Mouse (Mus musculus) forebrain, embryonic 15.5 days (tissue): ENCODE data around the gene Cenpu. TPM values are rescaled to one million over a fixed set of nuclear protein-coding genes. Genes with fewer than 3 reads are reported as not detected.

Source experiments
- ATAC-seq: fragments of 200-750 bp; cut with Nextera tagmentation; replicated peaks from 2 replicates; pipeline ENCODE4 v1.8.0; 2017; ENCODE audit warnings: mild to moderate bottlenecking, moderate TSS enrichment, moderate library complexity
- H3K27ac ChIP-seq: fragments of 300-500 bp; sonication (generic); replicated peaks from 2 replicates; pipeline ENCODE4 v1.5.1; 2015; ENCODE audit warnings: mild to moderate bottlenecking, inconsistent platforms
- H3K27me3 ChIP-seq: fragments of 300-500 bp; sonication (generic); 2 replicates; pipeline ENCODE4 v1.6.1; 2015; ENCODE audit warnings: inconsistent platforms
- H3K36me3 ChIP-seq: fragments of 300-500 bp; sonication (generic); 2 replicates; pipeline ENCODE4 v1.6.1; 2015; ENCODE audit warnings: mild to moderate bottlenecking, inconsistent platforms
- H3K4me1 ChIP-seq: fragments of 300-500 bp; sonication (generic); 2 replicates; pipeline ENCODE4 v1.6.1; 2015; ENCODE audit warnings: inconsistent platforms
- H3K4me2 ChIP-seq: fragments of 300-500 bp; sonication (generic); replicated peaks from 2 replicates; pipeline ENCODE4 v1.6.1; 2015; ENCODE audit warnings: mild to moderate bottlenecking, inconsistent platforms
- H3K4me3 ChIP-seq: fragments of 300-500 bp; sonication (generic); 2 replicates; pipeline ENCODE4 v1.5.1; 2015; ENCODE audit warnings: mild to moderate bottlenecking, inconsistent platforms
- H3K9ac ChIP-seq: fragments of 300-500 bp; sonication (generic); replicated peaks from 2 replicates; pipeline ENCODE4 v1.6.1; 2015; ENCODE audit warnings: mild to moderate bottlenecking, inconsistent platforms
- H3K9me3 ChIP-seq: fragments of 300-500 bp; sonication (generic); 2 replicates; pipeline ENCODE4 v1.6.1; 2016; ENCODE audit warnings: inconsistent platforms
- WGBS: fragments of 180-500 bp; shearing (Covaris S2); methylation state at CpG from one replicate; pipeline ENCODE4 v1.1.7; 2015; ENCODE audit warnings: mixed read lengths; 5-methylcytosine and 5-hydroxymethylcytosine counted together
- polyA plus RNA-seq: library from polyadenylated mRNA; unstranded; fragments of >200 nt; fragmentation: Nextera tagmentation; extraction: Ambion mirVana; gene quantifications from 2 replicates; pipeline ENCODE4 v1.2.1, GENCODE M21; 2015

Gene Cenpu
- polyA plus RNA-seq, result 8.9 and 10.6 TPM in 2 replicates

DNA sequence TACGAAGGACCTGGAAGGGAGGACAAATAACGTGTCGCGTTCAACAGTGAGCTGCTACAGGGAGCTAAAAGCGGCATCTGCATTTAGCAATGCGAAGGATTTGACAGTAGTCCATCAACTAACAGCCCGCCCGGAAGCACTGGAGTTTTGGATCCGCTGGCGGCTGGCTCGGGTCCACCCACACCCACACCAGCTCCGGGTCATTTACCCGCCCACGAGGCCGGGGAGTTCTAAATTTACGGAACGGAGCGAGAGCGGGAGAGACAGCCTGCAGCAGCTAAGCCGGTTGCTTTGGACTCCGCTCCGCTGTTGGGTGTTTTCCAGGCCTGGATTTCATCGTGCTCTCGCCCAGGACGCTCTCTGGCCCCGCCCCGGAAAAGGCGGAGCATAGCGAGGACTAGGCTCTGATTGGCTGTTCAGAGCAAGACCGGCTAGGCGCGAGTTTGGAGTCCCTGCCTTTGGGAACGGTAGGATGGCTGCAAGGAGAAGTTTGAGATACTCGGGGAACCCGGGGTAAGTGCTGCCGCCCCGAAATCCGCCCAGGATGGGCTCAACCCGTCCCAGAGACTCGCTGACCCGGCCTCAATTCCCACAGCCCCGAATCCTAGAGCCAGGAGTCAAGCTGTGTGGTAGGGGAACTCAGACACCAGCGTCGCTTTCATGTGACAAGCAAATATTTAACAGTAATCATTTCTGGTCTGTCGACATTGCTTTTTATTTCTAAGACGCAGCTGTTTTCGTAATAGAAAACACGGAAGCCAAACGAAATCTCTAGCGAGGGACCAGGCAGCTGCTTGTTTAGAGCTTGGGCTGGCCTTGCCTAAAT, at the start of gene Cenpu:
TSS of gene Cenpu (plus strand) at position 414 of the 826 bp plus-strand sequence.
- Histone ChIP-seq H3K36me3 (0 out of 2 replicates have a peak, but pooled peaks cover 3% of the 10 kb centered on the region), H3K27ac (peak within 1 kb of the TSS; percentile 86), H3K9ac (peak within 1 kb of the TSS; percentile 63), H3K4me1 (peaks cover 13% of the 10 kb centered on the region), H3K9me3 (no peaks in the 10 kb centered on the region), H3K4me3 (peak within 1 kb of the TSS; percentile 73), H3K27me3 (no peaks in the 10 kb centered on the region), H3K4me2 (peak within 1 kb of the TSS; percentile 79)
- peak; percentile 99 for ATAC-seq
- 0% methylated on average over 50 of the region's 50 CpGs for WGBS

DNA sequence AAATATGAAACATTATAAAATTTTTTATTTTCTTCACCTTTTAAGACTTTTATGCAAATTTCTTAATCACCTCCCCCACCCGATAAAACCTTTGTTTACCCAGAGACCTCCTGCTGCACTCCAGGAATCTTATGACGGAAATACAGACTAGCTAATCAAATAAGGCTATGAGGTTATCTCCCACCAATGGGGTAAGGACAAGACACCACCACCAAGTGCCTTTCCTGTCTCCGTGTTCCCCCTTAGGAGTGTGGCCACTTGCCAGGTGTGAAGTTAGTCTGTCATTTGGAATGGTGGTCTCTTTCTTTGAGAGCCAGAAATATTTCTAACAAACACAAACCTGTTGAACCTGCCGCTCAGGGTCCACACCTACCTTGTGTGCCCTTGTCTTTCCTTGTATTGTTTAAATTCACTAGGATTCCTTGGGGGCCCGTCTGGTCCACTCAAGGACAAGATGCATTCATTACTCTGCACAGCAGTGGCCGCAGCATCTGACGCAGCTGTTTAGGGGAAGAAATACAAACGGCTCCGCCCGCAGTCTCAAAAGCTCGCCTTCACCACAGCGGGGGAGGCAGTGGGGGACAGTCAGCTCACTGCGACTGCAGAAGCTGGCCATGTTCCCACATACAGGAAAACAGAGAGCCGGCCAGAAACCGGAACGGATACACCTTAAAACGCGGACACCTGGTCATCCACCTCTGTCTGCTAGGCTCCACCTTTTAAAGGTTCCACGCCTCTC, 49.3 kb upstream of the Cenpu start:
- H3K27me3 ChIP-seq, result no peaks in the 10 kb centered on the region
- ATAC-seq, result peak; percentile 12; the same call in 1 of the 2 replicates
- no peaks in the 10 kb centered on the region for H3K9me3 ChIP-seq
- H3K4me3 ChIP-seq, result peak overlapping the region; percentile 31
- 15% methylated on average over 19 of the region's 19 CpGs for WGBS
- H3K36me3 ChIP-seq, result no peaks in the 10 kb centered on the region
- peaks cover 15% of the 10 kb centered on the region for H3K4me1 ChIP-seq
- H3K4me2 ChIP-seq, result peak overlapping the region; percentile 39
- no peak overlapping the region for H3K27ac ChIP-seq
- H3K9ac ChIP-seq, result no peak overlapping the region

DNA sequence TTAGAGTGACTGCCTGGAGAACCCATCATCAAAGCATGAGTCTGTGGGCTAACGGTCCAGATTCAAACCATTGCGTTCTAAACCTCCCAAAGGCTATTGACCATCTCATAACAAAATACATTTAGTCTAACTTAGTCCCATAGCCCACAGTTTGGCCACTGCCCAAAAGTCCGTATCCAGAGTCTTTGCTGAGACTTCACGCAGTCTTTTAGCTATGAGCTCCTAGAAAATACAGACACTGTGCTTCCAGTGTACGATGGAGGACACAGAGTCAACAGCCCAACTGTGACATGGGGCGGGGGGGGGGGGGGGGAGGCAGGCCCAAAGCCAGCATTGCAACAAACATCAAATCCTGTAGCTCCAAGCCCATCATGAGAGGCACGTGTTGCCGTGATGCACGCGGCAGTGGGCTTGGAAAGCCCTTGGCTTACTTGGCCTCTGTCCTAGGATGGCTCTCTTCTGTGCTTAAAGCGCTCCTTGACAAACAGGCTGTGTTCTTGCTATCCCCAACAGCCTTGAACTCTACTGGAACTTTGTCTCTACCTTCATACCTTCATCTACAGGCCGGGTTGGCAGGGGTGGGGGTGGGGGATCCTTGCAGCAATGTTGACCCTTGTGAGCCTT, 48.6 kb upstream of the Cenpu start:
- Histone ChIP-seq H3K4me3 (peak overlapping the region; percentile 31), H3K4me2 (peak overlapping the region; percentile 39), H3K9me3 (no peaks in the 10 kb centered on the region), H3K27ac (no peak overlapping the region), H3K9ac (no peak overlapping the region), H3K36me3 (no peaks in the 10 kb centered on the region), H3K4me1 (peaks cover 15% of the 10 kb centered on the region), H3K27me3 (no peaks in the 10 kb centered on the region)
- no peak for ATAC-seq
- 75% methylated on average over 12 of the region's 12 CpGs for WGBS

DNA sequence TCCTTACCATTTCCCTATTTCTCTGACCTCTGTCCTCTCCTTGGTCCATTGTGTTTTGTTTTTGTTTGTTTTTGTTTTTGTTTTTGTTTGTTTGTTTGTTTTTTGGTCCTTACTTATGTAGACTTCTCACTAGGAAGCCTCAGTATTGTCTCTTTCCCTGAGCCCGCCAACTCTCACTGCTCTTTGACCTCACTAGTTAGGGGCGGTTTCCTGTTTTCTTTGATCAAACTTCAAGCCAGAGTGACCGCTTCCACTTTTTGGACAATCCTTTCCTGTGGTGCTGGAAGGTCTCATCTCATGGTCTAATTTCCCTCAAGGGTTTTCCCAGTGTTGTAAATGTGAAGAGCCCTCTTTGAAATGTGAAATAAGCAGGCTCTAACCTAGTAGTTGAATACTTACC, 47.6 kb upstream of the Cenpu start:
- peaks cover 14% of the 10 kb centered on the region for H3K4me1 ChIP-seq
- H3K9ac ChIP-seq, result no peak overlapping the region
- WGBS, result 85% methylated on average over 3 of the region's 3 CpGs
- H3K4me3 ChIP-seq, result no peak overlapping the region
- H3K27ac ChIP-seq, result no peak overlapping the region
- H3K4me2 ChIP-seq, result no peak overlapping the region
- no peaks in the 10 kb centered on the region for H3K36me3 ChIP-seq
- H3K27me3 ChIP-seq, result no peaks in the 10 kb centered on the region
- no peaks in the 10 kb centered on the region for H3K9me3 ChIP-seq
- no peak for ATAC-seq

DNA sequence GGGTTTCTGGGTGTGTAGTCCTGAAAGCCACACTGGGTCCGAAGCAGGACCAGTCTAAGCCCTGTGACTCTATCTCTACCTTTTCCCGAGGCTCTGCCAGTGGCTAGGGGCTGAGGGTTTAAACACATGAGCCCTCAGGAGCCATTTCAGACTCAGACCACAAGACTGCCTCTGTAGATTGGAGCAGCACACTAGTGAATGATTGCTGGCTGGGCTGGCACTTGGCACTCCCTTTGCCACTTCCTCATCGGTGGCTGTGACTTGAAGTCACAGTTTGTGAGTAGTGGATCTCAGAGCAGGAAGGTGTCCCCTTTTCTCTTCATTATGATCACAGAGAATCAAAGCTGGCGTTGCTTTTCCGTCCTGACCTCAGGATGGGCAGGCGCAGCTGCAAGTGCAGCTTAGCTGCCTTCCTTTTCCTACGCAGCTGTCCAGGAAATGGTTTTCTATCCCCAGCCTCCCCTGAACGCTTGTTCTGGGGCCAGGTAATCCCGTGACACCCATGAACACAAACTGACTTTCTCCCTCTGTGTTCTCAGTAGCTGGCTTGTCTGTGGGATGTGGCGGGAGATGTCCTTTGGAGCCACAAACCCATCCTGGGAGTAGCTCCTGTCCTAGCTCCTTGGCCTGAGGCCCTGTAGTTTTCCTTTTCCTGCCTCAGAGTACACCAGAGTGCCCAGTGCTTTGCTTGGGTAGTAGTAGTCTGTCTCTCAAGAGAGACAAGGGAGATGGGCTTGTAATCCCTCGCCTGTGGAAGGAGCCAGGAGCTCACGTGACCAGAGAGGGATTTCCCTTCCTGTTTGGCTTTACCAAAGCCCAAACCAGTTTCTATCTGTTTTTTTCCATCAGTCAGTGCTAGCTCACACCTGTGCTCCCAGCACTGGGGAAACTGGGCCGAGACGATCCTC, 43.1 kb upstream of the Cenpu start:
- Histone ChIP-seq H3K4me1 (no peaks in the 10 kb centered on the region), H3K4me2 (no peak overlapping the region), H3K27me3 (no peaks in the 10 kb centered on the region), H3K9me3 (no peaks in the 10 kb centered on the region), H3K4me3 (no peak overlapping the region), H3K27ac (no peak overlapping the region), H3K9ac (no peak overlapping the region), H3K36me3 (no peaks in the 10 kb centered on the region)
- 89% methylated on average over 14 of the region's 14 CpGs for WGBS
- ATAC-seq, result no peak

DNA sequence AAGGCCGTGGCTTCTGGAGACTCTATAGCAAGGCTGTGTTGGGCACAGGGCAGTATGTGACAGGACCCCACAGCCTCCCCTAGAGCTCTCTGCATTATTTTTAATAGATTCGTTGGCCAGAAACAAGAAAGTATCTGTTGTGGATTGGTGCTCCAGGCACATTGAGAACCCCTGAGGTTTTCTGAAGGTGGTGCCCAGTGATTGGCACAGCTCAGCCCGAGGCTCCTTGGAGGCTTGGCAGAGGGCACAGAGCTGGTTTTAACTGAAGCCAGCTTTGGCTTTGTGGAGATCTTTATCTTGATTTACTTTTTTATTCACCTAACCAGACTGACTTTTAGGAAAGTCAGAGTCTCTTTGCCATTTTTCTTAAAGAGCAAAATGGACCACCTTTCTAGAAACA, 42.4 kb upstream of the Cenpu start:
- no peak overlapping the region for H3K9ac ChIP-seq
- 82% methylated on average over 3 of the region's 3 CpGs for WGBS
- H3K4me1 ChIP-seq, result no peaks in the 10 kb centered on the region
- no peaks in the 10 kb centered on the region for H3K27me3 ChIP-seq
- H3K4me2 ChIP-seq, result no peak overlapping the region
- no peak for ATAC-seq
- no peak overlapping the region for H3K4me3 ChIP-seq
- H3K36me3 ChIP-seq, result no peaks in the 10 kb centered on the region
- H3K9me3 ChIP-seq, result no peaks in the 10 kb centered on the region
- H3K27ac ChIP-seq, result no peak overlapping the region

DNA sequence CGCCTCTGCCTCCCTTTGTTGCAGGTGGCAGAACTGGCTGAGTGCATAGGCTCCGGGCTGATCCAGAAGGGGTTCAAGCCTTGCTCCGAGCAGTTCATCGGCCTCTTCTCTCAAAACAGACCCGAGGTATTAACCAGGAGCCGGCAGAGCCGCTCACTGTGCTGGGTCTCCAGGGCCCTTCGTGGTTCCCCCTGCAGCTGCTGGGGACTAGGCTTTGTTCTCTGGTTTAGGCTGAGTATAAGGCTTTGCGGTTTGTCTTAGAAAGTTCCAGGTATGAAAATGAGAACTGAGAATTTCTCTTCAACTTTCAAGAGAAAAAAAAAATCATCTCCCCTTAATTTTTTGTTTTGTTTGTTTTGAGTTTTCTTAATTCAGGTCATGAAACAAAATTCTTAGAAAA, 40.5 kb upstream of the Cenpu start:
- no peak for ATAC-seq
- H3K4me1 ChIP-seq, result no peaks in the 10 kb centered on the region
- no peaks in the 10 kb centered on the region for H3K36me3 ChIP-seq
- no peaks in the 10 kb centered on the region for H3K9me3 ChIP-seq
- no peaks in the 10 kb centered on the region for H3K27me3 ChIP-seq
- no peak overlapping the region for H3K4me3 ChIP-seq
- WGBS, result 80% methylated on average over 9 of the region's 9 CpGs
- no peak overlapping the region for H3K4me2 ChIP-seq
- H3K27ac ChIP-seq, result no peak overlapping the region
- H3K9ac ChIP-seq, result no peak overlapping the region

DNA sequence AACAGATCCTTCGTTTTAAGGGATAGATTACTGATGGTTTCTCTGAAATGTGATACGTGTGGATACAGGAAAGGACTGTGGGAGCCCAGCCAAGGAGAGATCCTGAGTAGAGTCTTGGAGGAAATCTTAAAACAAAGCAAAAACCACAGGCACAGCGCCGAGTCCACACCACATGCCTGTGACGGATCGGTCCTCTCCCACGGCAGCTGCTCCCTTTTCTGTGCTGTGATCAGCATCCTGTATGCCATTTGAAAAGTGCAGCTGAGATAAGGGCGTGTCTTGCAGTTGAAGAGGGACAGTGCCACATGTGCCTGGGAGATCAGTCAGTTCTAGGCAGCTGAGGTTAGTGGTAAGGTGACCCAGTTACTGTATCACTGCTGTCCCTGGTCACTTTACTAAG, 39.3 kb upstream of the Cenpu start:
- WGBS, result 71% methylated on average over 8 of the region's 8 CpGs
- Histone ChIP-seq H3K27me3 (no peaks in the 10 kb centered on the region), H3K4me1 (no peaks in the 10 kb centered on the region), H3K4me3 (no peak overlapping the region), H3K36me3 (no peaks in the 10 kb centered on the region), H3K27ac (no peak overlapping the region), H3K4me2 (no peak overlapping the region), H3K9ac (no peak overlapping the region), H3K9me3 (no peaks in the 10 kb centered on the region)
- no peak for ATAC-seq

DNA sequence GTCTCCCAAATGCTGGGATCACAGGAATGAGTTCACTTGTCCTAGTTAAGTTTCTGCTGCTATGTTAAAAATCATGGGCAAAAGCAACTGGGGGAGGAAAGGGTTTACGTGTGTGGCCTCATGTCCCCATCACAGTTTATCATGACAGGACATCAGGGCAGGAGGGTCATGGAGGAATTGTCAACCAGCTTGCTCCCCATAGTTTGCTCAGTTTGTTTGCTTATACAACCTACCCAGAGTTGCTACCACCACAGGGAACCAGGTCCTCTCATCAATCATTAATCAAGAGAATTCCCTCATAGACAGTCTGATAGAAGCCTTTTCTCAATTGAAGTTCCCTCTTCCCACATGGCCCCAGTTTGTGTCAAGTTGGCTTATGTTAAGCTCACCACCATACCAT, 37.8 kb upstream of the Cenpu start:
- Histone ChIP-seq H3K9ac (no peak overlapping the region), H3K4me1 (no peaks in the 10 kb centered on the region), H3K4me3 (no peak overlapping the region), H3K27ac (no peak overlapping the region), H3K9me3 (no peaks in the 10 kb centered on the region), H3K27me3 (no peaks in the 10 kb centered on the region), H3K4me2 (no peak overlapping the region), H3K36me3 (no peaks in the 10 kb centered on the region)
- WGBS, result 94% methylated on average over 1 of the region's 1 CpGs
- ATAC-seq, result no peak

DNA sequence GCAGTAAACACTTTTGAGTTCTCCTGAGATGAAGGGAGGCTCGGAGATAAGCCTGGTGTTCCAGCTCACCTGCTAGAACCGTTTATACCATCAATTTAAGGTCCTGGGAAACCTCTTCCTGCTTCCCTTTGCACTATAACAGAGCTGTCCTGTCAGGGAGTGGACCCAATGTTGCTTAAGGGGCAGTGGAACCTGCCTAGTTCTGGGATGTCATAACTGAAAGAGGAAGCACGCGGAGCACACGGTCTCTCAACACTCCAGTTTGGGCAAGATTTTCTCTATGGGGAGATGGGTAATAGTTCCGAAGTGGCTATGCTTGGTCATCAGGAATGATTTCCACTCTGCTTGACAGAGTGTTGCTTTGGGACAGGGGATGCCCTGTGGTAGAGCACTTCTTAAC, 31.2 kb upstream of the Cenpu start:
- no peaks in the 10 kb centered on the region for H3K36me3 ChIP-seq
- no peaks in the 10 kb centered on the region for H3K27me3 ChIP-seq
- no peak overlapping the region for H3K9ac ChIP-seq
- H3K4me2 ChIP-seq, result no peak overlapping the region
- no peak for ATAC-seq
- H3K4me3 ChIP-seq, result no peak overlapping the region
- no peak overlapping the region for H3K27ac ChIP-seq
- no peaks in the 10 kb centered on the region for H3K9me3 ChIP-seq
- H3K4me1 ChIP-seq, result no peaks in the 10 kb centered on the region
- WGBS, result 93% methylated on average over 6 of the region's 6 CpGs

DNA sequence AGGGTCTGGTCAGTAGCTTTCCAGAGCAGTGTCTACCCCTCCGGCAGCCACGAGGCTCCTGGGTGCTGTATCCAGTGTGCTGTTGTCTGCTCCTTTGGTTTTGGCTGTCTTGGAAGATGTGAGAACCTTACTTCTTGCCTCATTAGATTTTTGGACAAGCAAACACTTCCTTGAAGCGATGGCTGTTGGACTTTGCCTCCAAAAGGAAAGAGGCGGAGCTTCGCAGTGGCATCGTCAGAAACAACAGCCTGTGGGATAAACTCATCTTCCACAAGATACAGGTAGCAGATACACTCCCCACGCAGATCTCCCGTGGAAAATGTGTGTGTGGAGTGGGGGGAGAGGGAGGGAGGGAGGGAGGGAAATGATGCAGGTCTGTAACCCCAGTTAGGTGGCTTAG, 25.7 kb upstream of the Cenpu start:
- Histone ChIP-seq H3K4me2 (no peak overlapping the region), H3K27me3 (no peaks in the 10 kb centered on the region), H3K9me3 (no peaks in the 10 kb centered on the region), H3K4me1 (no peaks in the 10 kb centered on the region), H3K4me3 (no peak overlapping the region), H3K27ac (no peak overlapping the region), H3K9ac (no peak overlapping the region), H3K36me3 (no peaks in the 10 kb centered on the region)
- no peak for ATAC-seq
- WGBS, result 83% methylated on average over 8 of the region's 8 CpGs
